Mouse (Mus musculus): ENCODE data around the gene Pcdh15. TPM values are rescaled to one million over a fixed set of nuclear protein-coding genes. Genes with fewer than 3 reads are reported as not detected.

The Pcdh15 gene
- polyA plus RNA-seq, 1 experiment, result not detected

- H3K4me1 ChIP-seq (ENCODE audit: control insufficient read depth), result no peaks in the 10 kb centered on the region
- no peaks in the 10 kb centered on the region for H3K36me3 ChIP-seq (ENCODE audit: control insufficient read depth)
- no peak overlapping the region for H3K4me3 ChIP-seq (replicated peaks)
- H3K9me3 ChIP-seq (ENCODE audit: control insufficient read depth, low read length), result peaks cover 6% of the 10 kb centered on the region
- no peaks in the 10 kb centered on the region for H3K27me3 ChIP-seq (ENCODE audit: control insufficient read depth)
- no peak for TF ChIP-seq TAL1 (IDR thresholded peaks at IDR 0.05; ENCODE audit: low read length)
Observed at GRCm38 (mm10) chr10:74335412-74335811, 1236.3 kb downstream of the Pcdh15 start.

GRCm38 (mm10) chr10:74339247-74340160 lies 1240.4 kb downstream of the Pcdh15 start:
- no peaks in the 10 kb centered on the region for H3K36me3 ChIP-seq (ENCODE audit: control insufficient read depth)
- TF ChIP-seq GATA1 (IDR thresholded peaks at IDR 0.05; ENCODE audit: low read length) (no peak), TAL1 (IDR thresholded peaks at IDR 0.05; ENCODE audit: low read length) (no peak)
- no peaks in the 10 kb centered on the region for H3K27me3 ChIP-seq (ENCODE audit: control insufficient read depth)
- peaks cover 12% of the 10 kb centered on the region for H3K9me3 ChIP-seq (ENCODE audit: control insufficient read depth, low read length)
- no peaks in the 10 kb centered on the region for H3K4me1 ChIP-seq (ENCODE audit: control insufficient read depth)
- no peak overlapping the region for H3K4me3 ChIP-seq (replicated peaks)

DNA sequence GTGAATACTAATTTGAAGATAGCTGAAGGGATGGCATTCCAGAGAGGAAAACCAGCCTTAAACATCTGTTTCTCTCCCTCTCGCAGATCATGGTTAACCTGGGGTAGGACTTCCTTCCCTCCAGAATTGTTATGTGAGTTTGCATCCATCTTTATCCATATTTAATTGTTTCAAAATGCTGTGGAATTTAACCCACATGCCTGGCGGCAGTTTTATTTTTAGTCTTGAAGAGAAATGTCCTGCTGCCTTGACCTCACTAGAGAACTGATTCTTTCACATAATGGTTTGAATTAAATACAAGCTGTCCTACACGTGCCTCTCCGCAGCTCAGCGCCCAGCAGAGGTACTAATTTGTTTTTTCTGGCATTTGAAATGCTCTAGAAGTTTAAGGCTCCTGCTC lies 1260.4 kb downstream of the Pcdh15 start:
- H3K4me1 ChIP-seq (ENCODE audit: control insufficient read depth), result no peaks in the 10 kb centered on the region
- no peak overlapping the region for H3K4me3 ChIP-seq (replicated peaks)
- TF ChIP-seq TAL1 (IDR thresholded peaks at IDR 0.05; ENCODE audit: low read length) (no peak), GATA1 (IDR thresholded peaks at IDR 0.05; ENCODE audit: low read length) (no peak)
- no peaks in the 10 kb centered on the region for H3K36me3 ChIP-seq (ENCODE audit: control insufficient read depth)
- peaks cover 3% of the 10 kb centered on the region; the same call in 1 of the 2 replicates for H3K9me3 ChIP-seq (ENCODE audit: control insufficient read depth, low read length)
- no peaks in the 10 kb centered on the region for H3K27me3 ChIP-seq (ENCODE audit: control insufficient read depth)

GRCm38 (mm10) chr10:74378697-74379096 lies 1279.6 kb downstream of the Pcdh15 start:
- Histone ChIP-seq H3K27me3 (ENCODE audit: control insufficient read depth) (no peaks in the 10 kb centered on the region), H3K4me3 (replicated peaks) (no peak overlapping the region), H3K9me3 (ENCODE audit: control insufficient read depth, low read length) (no peaks in the 10 kb centered on the region), H3K4me1 (ENCODE audit: control insufficient read depth) (no peaks in the 10 kb centered on the region), H3K36me3 (ENCODE audit: control insufficient read depth) (no peaks in the 10 kb centered on the region)
- TF ChIP-seq TAL1 (IDR thresholded peaks at IDR 0.05; ENCODE audit: low read length) (no peak), GATA1 (IDR thresholded peaks at IDR 0.05; ENCODE audit: low read length) (no peak)

GRCm38 (mm10) chr10:74379276-74380134 lies 1280.4 kb downstream of the Pcdh15 start:
- TF ChIP-seq GATA1 (IDR thresholded peaks at IDR 0.05; ENCODE audit: low read length), result no peak
- TF ChIP-seq TAL1 (IDR thresholded peaks at IDR 0.05; ENCODE audit: low read length), result no peak
- no peak overlapping the region for H3K4me3 ChIP-seq (replicated peaks)
- H3K27me3 ChIP-seq (ENCODE audit: control insufficient read depth), result no peaks in the 10 kb centered on the region
- no peaks in the 10 kb centered on the region for H3K36me3 ChIP-seq (ENCODE audit: control insufficient read depth)
- H3K4me1 ChIP-seq (ENCODE audit: control insufficient read depth), result no peaks in the 10 kb centered on the region
- H3K9me3 ChIP-seq (ENCODE audit: control insufficient read depth, low read length), result peaks cover 3% of the 10 kb centered on the region; the same call in 1 of the 2 replicates

DNA sequence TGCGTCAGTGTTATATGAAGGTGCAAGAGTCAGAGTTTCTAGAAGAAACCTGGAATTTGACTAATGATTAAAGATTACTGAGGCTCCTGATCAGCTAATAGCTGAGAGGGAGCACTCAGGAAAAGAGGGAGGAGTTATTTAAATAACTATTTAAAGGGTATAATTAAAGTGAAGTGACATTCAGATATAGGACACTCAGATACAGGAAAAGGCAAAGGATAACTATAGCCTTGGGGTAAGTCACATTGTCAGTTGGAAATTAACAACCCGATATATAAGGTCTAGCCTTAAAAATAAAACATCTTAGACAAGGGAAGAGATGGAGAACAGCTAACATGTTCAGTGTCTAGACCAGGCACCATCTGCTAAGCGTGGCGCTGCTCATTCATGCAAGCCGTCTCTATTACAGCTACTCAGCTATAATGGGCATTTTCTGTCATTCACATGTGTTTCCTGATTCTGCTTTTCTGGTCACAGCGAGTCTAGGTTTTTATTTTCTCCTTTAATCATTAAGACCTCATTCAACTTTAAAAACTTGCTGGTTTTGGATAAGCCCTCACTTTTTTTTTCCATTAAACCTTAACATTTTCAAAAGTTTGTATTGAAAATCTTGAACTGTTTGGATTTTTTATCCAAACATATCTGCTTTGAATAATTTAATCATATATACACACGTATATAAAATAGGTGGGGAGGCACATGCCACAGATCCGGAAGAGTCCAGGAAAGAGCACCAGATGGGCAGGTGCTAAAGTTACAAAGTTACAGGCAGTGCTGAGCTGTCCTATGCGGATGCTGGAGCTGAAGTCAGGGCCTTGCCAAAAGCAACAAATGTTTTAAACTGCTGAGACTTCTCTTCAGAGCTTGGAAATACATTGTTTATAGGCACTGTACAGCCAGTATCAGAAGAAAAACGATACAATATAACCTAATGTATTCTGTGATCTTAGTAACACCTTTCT lies 1288.7 kb downstream of the Pcdh15 start:
- TF ChIP-seq GATA1 (IDR thresholded peaks at IDR 0.05; ENCODE audit: low read length) (no peak), TAL1 (IDR thresholded peaks at IDR 0.05; ENCODE audit: low read length) (no peak)
- Histone ChIP-seq H3K9me3 (ENCODE audit: control insufficient read depth, low read length) (peaks cover 12% of the 10 kb centered on the region; the same call in 1 of the 2 replicates), H3K4me3 (replicated peaks) (no peak overlapping the region), H3K27me3 (ENCODE audit: control insufficient read depth) (no peaks in the 10 kb centered on the region), H3K4me1 (ENCODE audit: control insufficient read depth) (no peaks in the 10 kb centered on the region), H3K36me3 (ENCODE audit: control insufficient read depth) (no peaks in the 10 kb centered on the region)

- no peak for TF ChIP-seq GATA1 (IDR thresholded peaks at IDR 0.05; ENCODE audit: low read length)
- TF ChIP-seq TAL1 (IDR thresholded peaks at IDR 0.05; ENCODE audit: low read length), result no peak
Observed at GRCm38 (mm10) chr10:74403111-74403510, 1304.0 kb downstream of the Pcdh15 start.

DNA sequence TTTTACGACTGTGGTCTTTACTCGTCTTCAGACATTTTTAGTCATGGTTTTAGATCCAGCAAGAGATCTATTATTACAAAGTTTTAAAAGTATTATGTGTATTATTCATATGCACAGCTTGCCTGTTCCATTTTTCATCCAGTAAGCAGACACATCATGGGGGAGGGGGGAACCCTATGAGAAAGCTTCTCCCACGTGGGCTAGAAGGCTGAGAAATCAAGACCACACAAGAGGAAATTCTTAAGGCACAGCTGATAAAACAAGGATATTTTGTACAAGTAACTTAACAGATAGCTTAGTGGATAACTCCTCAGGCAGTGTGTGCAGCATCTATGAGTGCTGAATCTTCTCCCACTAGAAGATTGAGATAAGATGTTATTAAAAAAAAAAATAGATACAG lies 1314.9 kb downstream of the Pcdh15 start:
- H3K36me3 ChIP-seq (ENCODE audit: control insufficient read depth), result no peaks in the 10 kb centered on the region
- H3K27me3 ChIP-seq (ENCODE audit: control insufficient read depth), result no peaks in the 10 kb centered on the region
- peaks cover 10% of the 10 kb centered on the region for H3K9me3 ChIP-seq (ENCODE audit: control insufficient read depth, low read length)
- H3K4me1 ChIP-seq (ENCODE audit: control insufficient read depth), result no peaks in the 10 kb centered on the region
- no peak for TF ChIP-seq GATA1 (IDR thresholded peaks at IDR 0.05; ENCODE audit: low read length)
- no peak for TF ChIP-seq TAL1 (IDR thresholded peaks at IDR 0.05; ENCODE audit: low read length)
- H3K4me3 ChIP-seq (replicated peaks), result no peak overlapping the region

More at GRCm38 (mm10) chr10:74403111-74403510, 1304.0 kb downstream of the Pcdh15 start:
- Histone ChIP-seq H3K4me3 (replicated peaks) (no peak overlapping the region), H3K27me3 (ENCODE audit: control insufficient read depth) (no peaks in the 10 kb centered on the region), H3K36me3 (ENCODE audit: control insufficient read depth) (no peaks in the 10 kb centered on the region), H3K9me3 (ENCODE audit: control insufficient read depth, low read length) (peaks cover 8% of the 10 kb centered on the region; the same call in 1 of the 2 replicates), H3K4me1 (ENCODE audit: control insufficient read depth) (no peaks in the 10 kb centered on the region)
